Mouse (Mus musculus) midbrain, embryonic 10.5 days (tissue): Measurements from ENCODE around the gene Add2. TPM values are rescaled to one million over a fixed set of nuclear protein-coding genes. Genes with fewer than 3 reads are reported as not detected.

Experiments used
- DNase-seq: peaks from one replicate; pipeline ENCODE4 v3.0.0-alpha.2; 2017; ENCODE audit warnings: low spot score
- H3K27ac ChIP-seq: fragments of 300-500 bp; sonication (generic); replicated peaks from 2 replicates; pipeline ENCODE4 v1.5.1; 2016; ENCODE audit warnings: mild to moderate bottlenecking
- H3K27me3 ChIP-seq: fragments of 300-500 bp; sonication (generic); 2 replicates; pipeline ENCODE4 v1.6.1; 2016; ENCODE audit warnings: low read depth, mild to moderate bottlenecking; ENCODE audit not compliant: poor library complexity, severe bottlenecking
- H3K36me3 ChIP-seq: fragments of 300-500 bp; sonication (generic); 2 replicates; pipeline ENCODE4 v1.6.1; 2016; ENCODE audit warnings: mild to moderate bottlenecking, moderate library complexity
- H3K4me1 ChIP-seq: fragments of 300-500 bp; sonication (generic); 2 replicates; pipeline ENCODE4 v1.6.1; 2016
- H3K4me3 ChIP-seq: fragments of 300-500 bp; sonication (generic); 2 replicates; pipeline ENCODE4 v1.5.1; 2016; ENCODE audit warnings: mild to moderate bottlenecking, moderate library complexity
- H3K9me3 ChIP-seq: fragments of 300-500 bp; sonication (generic); replicated peaks from 2 replicates; pipeline ENCODE4 v1.6.1; 2016; ENCODE audit warnings: mild to moderate bottlenecking
- WGBS: fragments of 180-500 bp; shearing (Covaris S2); methylation state at CpG from one replicate; pipeline ENCODE4 v1.1.7; 2016; 5-methylcytosine and 5-hydroxymethylcytosine counted together
- polyA plus RNA-seq: library from polyadenylated mRNA; unstranded; fragments of >200 nt; fragmentation: Nextera tagmentation; extraction: Ambion mirVana; gene quantifications from 2 replicates; pipeline ENCODE4 v1.2.1, GENCODE M21; 2016

Gene Add2
- polyA plus RNA-seq, 1 experiment from 2014 or later, result 43.3 TPM

GRCm38 (mm10) chr6:86073882-86074281 is 45.4 kb downstream of the Add2 start:
- no peak overlapping the region for H3K27ac ChIP-seq
- no peaks in the 10 kb centered on the region for H3K36me3 ChIP-seq
- 81% methylated on average over 3 of the region's 3 CpGs for WGBS
- H3K4me3 ChIP-seq, result no peak overlapping the region
- no peak for DNase-seq
- no peaks in the 10 kb centered on the region for H3K27me3 ChIP-seq
- H3K9me3 ChIP-seq, result no peaks in the 10 kb centered on the region
- H3K4me1 ChIP-seq, result peaks cover 32% of the 10 kb centered on the region

- Histone ChIP-seq H3K4me3 (no peak overlapping the region), H3K4me1 (peaks cover 32% of the 10 kb centered on the region), H3K36me3 (no peaks in the 10 kb centered on the region), H3K9me3 (no peaks in the 10 kb centered on the region), H3K27me3 (no peaks in the 10 kb centered on the region), H3K27ac (no peak overlapping the region)
- WGBS, result 86% methylated on average over 8 of the region's 8 CpGs
- DNase-seq, result no peak
Observed at GRCm38 (mm10) chr6:86074538-86075204, 46.2 kb downstream of the Add2 start.

GRCm38 (mm10) chr6:86076525-86076924 is 48.0 kb downstream of the Add2 start:
- DNase-seq, result no peak
- no peak overlapping the region for H3K4me3 ChIP-seq

GRCm38 (mm10) chr6:86077880-86078279 is 49.4 kb downstream of the Add2 start:
- H3K4me1 ChIP-seq, result peaks cover 39% of the 10 kb centered on the region
- peak overlapping the region; percentile 25; the same call in 1 of the 2 replicates for H3K4me3 ChIP-seq
- DNase-seq, result no peak
- no peaks in the 10 kb centered on the region for H3K27me3 ChIP-seq
- no peaks in the 10 kb centered on the region for H3K9me3 ChIP-seq
- WGBS, result 72% methylated on average over 5 of the region's 5 CpGs
- no peaks in the 10 kb centered on the region for H3K36me3 ChIP-seq
- peak overlapping the region; percentile 63 for H3K27ac ChIP-seq

More at GRCm38 (mm10) chr6:86076525-86076924, 48.0 kb downstream of the Add2 start:
- Histone ChIP-seq H3K27ac (no peak overlapping the region), H3K9me3 (no peaks in the 10 kb centered on the region), H3K36me3 (no peaks in the 10 kb centered on the region), H3K4me1 (peaks cover 38% of the 10 kb centered on the region), H3K27me3 (no peaks in the 10 kb centered on the region)
- WGBS, result 80% methylated on average over 2 of the region's 2 CpGs

- H3K27me3 ChIP-seq, result no peaks in the 10 kb centered on the region
- 78% methylated on average over 1 of the region's 1 CpGs for WGBS
- H3K9me3 ChIP-seq, result no peaks in the 10 kb centered on the region
- peak overlapping the region; percentile 25; the same call in 1 of the 2 replicates for H3K4me3 ChIP-seq
- H3K27ac ChIP-seq, result peak overlapping the region; percentile 63
- no peak for DNase-seq
- H3K36me3 ChIP-seq, result peaks cover 6% of the 10 kb centered on the region; the same call in 1 of the 2 replicates
- H3K4me1 ChIP-seq, result peaks cover 41% of the 10 kb centered on the region
Observed at GRCm38 (mm10) chr6:86078361-86079010, 50.0 kb downstream of the Add2 start.

GRCm38 (mm10) chr6:86079323-86079722 is 50.8 kb downstream of the Add2 start:
- Histone ChIP-seq H3K36me3 (peaks cover 14% of the 10 kb centered on the region; the same call in 1 of the 2 replicates), H3K9me3 (no peaks in the 10 kb centered on the region), H3K4me3 (no peak overlapping the region), H3K27ac (no peak overlapping the region; the same call in 1 of the 2 replicates), H3K4me1 (peaks cover 36% of the 10 kb centered on the region; the same call in 1 of the 2 replicates), H3K27me3 (no peaks in the 10 kb centered on the region)
- DNase-seq, result no peak

GRCm38 (mm10) chr6:86085518-86085917 is 57.0 kb downstream of the Add2 start:
- Histone ChIP-seq H3K27ac (no peak overlapping the region), H3K4me1 (peaks cover 12% of the 10 kb centered on the region; the same call in 1 of the 2 replicates), H3K4me3 (no peak overlapping the region), H3K27me3 (no peaks in the 10 kb centered on the region), H3K9me3 (no peaks in the 10 kb centered on the region), H3K36me3 (peaks cover 30% of the 10 kb centered on the region)
- DNase-seq, result peak; percentile 71
- 62% methylated on average over 6 of the region's 6 CpGs for WGBS

- 76% methylated on average over 9 of the region's 9 CpGs for WGBS
- no peak for DNase-seq
- no peaks in the 10 kb centered on the region for H3K27me3 ChIP-seq
- H3K4me3 ChIP-seq, result no peak overlapping the region
- peaks cover 30% of the 10 kb centered on the region for H3K36me3 ChIP-seq
- no peak overlapping the region for H3K27ac ChIP-seq
- H3K9me3 ChIP-seq, result no peaks in the 10 kb centered on the region
- peaks cover 12% of the 10 kb centered on the region; the same call in 1 of the 2 replicates for H3K4me1 ChIP-seq
Observed at GRCm38 (mm10) chr6:86086851-86087571, 58.5 kb downstream of the Add2 start.

- H3K9me3 ChIP-seq, result no peaks in the 10 kb centered on the region
- no peak for DNase-seq
- H3K4me3 ChIP-seq, result no peak overlapping the region
- peaks cover 36% of the 10 kb centered on the region for H3K36me3 ChIP-seq
- H3K27me3 ChIP-seq, result no peaks in the 10 kb centered on the region
- WGBS, result 49% methylated on average over 3 of the region's 3 CpGs
- H3K27ac ChIP-seq, result no peak overlapping the region
- H3K4me1 ChIP-seq, result peaks cover 12% of the 10 kb centered on the region; the same call in 1 of the 2 replicates
Observed at GRCm38 (mm10) chr6:86087813-86088212, 59.3 kb downstream of the Add2 start.

- Histone ChIP-seq H3K27ac (0 out of 2 replicates have a peak overlapping the region, but pooled peaks have one; percentile 28), H3K4me3 (no peak overlapping the region), H3K36me3 (peaks cover 42% of the 10 kb centered on the region), H3K9me3 (no peaks in the 10 kb centered on the region), H3K27me3 (no peaks in the 10 kb centered on the region), H3K4me1 (peaks cover 16% of the 10 kb centered on the region)
- WGBS, result 77% methylated on average over 10 of the region's 10 CpGs
- no peak for DNase-seq
Observed at GRCm38 (mm10) chr6:86094202-86094838, 65.8 kb downstream of the Add2 start.

- Histone ChIP-seq H3K4me1 (peaks cover 16% of the 10 kb centered on the region), H3K4me3 (no peak overlapping the region), H3K36me3 (peaks cover 51% of the 10 kb centered on the region), H3K27me3 (no peaks in the 10 kb centered on the region), H3K9me3 (no peaks in the 10 kb centered on the region), H3K27ac (no peak overlapping the region)
- DNase-seq, result no peak
- 86% methylated on average over 5 of the region's 5 CpGs for WGBS
Observed at GRCm38 (mm10) chr6:86095518-86095917, 67.0 kb downstream of the Add2 start.

- WGBS, result 94% methylated on average over 10 of the region's 10 CpGs
- H3K9me3 ChIP-seq, result no peaks in the 10 kb centered on the region
- H3K27me3 ChIP-seq, result no peaks in the 10 kb centered on the region
- no peak overlapping the region for H3K27ac ChIP-seq
- peaks cover 16% of the 10 kb centered on the region for H3K4me1 ChIP-seq
- peaks cover 59% of the 10 kb centered on the region for H3K36me3 ChIP-seq
- DNase-seq, result no peak
- H3K4me3 ChIP-seq, result no peak overlapping the region
Observed at GRCm38 (mm10) chr6:86096733-86097132, 68.3 kb downstream of the Add2 start.
